Mouse (Mus musculus) heart, adult 9 months (tissue): ENCODE results near the gene Fzd5.

Experiments used
- DNase-seq, 2 experiments: peaks; one replicate each; pipeline ENCODE4 v3.0.0; 2022; ENCODE audit warnings: low spot score in 2 of 2

The Fzd5 gene

GRCm38 (mm10) chr1:64737502-64738179 is at the start of gene Fzd5:
Fzd5 (minus strand) TSS chr1:64737751.
- peak; percentile 92 to 93 for DNase-seq

DNA sequence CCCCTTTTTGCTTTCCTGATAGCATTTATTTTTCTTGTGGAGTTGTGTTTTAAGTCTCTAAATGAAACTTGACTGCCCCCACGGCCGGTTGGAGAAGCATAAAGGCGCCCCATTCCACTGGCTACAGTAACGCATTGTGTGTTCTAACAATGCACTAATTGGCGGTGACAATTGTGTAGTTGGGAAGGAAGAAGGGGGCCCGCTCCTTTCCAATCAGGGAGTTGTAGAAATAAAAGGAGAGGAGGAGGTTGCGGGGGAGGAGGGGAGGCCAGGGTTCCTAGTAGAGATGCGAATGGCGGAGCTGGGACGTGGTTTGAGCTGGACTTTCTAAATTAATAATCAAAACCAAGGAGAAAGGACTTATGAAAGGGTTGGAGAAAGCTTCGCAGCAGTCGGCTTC is 42.3 kb upstream of the Fzd5 start:
- DNase-seq = no peak

- DNase-seq = no peak
These were observed 41.9 kb upstream of the Fzd5 start for GRCm38 (mm10) chr1:64779415-64779814.

- DNase-seq = no peak
These were observed 35.8 kb upstream of the Fzd5 start for GRCm38 (mm10) chr1:64773305-64773704.

DNA sequence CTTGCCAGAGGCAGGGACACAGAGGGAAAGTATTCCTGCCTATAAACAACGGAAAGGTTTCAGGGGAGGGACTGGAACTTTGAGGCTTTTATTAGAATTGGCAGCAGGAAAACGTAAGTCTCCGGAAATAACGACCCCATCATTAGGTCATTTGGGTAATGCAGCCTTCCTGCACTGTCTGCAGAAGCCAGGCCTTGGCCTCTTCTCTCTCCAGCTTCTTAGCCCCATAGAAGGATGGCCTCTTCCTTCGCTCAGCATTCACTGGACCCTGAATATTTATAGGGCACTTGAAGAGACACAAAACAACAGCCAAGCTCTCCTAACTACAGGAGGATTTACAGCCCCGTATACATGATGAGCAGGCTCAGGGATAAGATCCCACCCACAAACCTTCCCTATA is 32.6 kb upstream of the Fzd5 start:
- DNase-seq = no peak

GRCm38 (mm10) chr1:64761646-64762045 is 24.1 kb upstream of the Fzd5 start:
- DNase-seq = no peak

DNA sequence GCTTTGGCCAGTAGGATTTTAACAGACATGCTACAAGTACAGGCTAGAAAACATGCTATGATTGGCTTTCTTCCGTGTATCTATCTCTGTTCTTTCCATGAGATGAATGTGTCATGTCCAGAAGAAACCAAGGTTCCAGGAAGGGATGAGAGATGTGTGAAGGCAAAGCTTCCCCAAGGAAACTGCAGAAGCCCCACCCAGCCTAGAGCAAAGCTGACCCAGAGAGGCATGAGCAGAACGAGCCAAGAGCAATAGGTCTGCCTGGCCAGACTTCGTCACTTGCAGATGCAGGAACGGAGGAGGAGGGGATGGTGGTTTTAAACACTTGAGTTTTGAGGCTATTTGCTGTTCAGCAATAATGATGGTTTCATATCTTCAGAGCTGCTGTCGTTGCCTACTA is 20.2 kb upstream of the Fzd5 start:
- DNase-seq = peak; percentile 32 to 54

DNA sequence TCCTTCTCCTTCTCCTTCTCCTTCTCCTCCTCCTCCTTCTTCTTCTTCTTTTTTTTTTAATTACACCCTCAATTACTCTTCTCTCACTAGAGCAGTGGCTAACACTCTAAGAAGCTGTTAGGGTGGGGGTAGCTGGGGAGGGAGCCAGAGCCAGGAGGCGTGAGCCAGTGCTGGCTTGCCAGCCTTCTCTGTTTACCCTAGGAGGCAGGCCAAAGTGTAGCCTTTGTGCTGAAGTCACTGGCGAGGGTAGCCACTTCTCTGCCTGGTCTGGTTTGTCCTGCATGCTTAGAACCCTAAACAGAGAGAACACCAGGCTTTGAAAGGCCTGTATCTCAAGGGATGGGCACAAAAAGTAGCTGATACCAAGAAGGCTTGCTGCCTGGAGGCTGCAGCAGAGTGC is 19.7 kb upstream of the Fzd5 start:
- DNase-seq = peak; percentile 22 to 29

DNA sequence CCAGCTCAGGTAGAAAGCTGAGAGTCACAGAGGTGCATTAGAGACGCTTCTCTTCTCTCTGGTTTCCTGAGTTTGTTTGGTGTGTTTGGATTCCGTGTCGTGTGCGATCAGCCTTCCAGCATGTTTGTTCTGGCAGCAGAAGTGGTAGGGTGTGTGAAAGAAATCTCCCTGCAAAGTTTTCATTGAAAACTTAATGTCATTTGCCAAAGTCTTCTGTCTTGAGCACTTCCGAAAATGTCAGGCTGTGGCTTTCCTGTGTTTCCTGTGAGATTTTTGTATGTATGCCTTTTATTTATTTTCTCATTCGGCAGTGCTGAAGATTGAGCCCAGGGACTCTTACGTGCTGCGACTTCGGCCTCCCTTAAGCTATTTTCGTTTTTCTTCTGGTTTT is 19.1 kb upstream of the Fzd5 start:
- peak; percentile 10 to 16 for DNase-seq

DNA sequence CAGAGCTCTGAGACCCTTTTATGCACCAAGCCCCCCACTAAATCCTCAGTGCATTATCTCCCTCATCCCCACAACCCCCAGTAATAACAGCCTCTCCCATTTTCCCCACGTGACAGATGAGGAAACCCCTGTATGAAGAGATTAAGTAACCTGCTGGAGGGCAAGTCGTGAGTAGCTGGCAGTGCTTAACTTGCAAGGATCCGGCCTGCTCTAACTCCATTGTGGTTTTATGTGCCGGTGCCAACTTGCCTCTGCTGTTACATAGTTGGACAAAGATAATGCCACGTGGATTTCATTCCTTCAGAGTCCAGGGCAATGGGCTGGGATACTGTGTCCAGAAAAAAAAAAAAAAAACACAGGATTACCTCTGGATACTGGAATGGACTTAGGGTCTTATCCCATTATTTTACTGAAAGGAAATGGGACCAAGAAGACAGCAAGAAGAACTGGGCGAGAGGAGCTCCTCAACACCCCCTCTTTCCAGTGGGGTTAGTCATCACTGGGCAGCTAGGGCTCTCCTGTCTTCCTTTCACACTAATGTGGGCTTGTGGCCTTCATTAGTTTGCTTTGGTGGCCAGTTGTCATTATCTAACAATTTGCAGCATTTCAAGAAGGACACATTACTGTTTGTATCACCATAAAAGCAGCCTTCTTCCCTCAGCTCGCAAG is 18.6 kb upstream of the Fzd5 start:
- peak in 1 of 2 experiments; percentile 3 for DNase-seq

GRCm38 (mm10) chr1:64754658-64755057 is 17.1 kb upstream of the Fzd5 start:
- no peak for DNase-seq

- no peak for DNase-seq
These were observed 16.1 kb upstream of the Fzd5 start for GRCm38 (mm10) chr1:64753668-64754067.

DNA sequence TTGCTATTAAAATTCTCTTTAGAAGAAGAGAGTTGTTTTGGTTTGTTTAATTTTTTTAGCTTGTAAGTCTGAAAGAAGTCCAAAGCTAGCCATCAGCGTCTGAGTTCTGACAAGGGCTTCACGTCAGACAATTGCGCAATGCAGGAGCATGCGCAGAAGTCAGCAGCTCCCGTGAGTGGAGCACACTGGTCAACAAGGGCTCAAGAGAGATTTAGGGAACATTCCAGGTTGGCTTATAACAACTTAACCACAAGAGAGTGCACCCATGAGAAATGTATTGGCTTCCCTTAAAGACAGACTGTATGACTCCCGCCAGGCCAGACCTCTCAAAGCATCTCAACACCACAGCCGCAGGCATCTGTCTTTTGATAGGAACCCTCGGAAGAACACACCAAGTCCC is 15.6 kb upstream of the Fzd5 start:
- DNase-seq = peak; percentile 77 to 80

DNA sequence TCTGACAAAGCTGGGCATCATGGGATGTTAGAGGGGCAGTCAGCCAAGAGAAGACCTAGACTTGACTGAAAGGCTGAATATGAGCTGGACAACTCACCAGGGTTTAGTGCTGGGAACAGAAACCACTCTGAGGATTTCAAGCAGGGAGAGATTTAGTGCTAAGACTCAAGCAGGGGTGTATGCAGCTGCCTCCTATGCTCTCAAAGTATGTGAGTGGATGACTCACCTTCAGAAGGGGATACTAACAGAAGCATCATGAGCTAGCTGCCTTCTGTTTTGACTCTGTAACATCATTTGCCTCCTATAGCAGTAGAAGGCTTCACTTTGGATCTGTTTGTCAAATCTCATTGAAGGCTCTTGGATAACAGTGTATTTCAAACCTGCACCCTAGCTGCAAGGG is 7.1 kb upstream of the Fzd5 start:
- DNase-seq = no peak

- no peak for DNase-seq
These were observed 5.3 kb upstream of the Fzd5 start for GRCm38 (mm10) chr1:64742741-64743408.

GRCm38 (mm10) chr1:64738661-64739082 is 1.1 kb upstream of the Fzd5 start:
- DNase-seq = peak; percentile 28 to 37

GRCm38 (mm10) chr1:64738180-64738555 is 617 bp upstream of the Fzd5 start:
- no peak for DNase-seq

GRCm38 (mm10) chr1:64736681-64737501 is 660 bp downstream of the Fzd5 start:
- DNase-seq = peak; percentile 25 to 33

DNA sequence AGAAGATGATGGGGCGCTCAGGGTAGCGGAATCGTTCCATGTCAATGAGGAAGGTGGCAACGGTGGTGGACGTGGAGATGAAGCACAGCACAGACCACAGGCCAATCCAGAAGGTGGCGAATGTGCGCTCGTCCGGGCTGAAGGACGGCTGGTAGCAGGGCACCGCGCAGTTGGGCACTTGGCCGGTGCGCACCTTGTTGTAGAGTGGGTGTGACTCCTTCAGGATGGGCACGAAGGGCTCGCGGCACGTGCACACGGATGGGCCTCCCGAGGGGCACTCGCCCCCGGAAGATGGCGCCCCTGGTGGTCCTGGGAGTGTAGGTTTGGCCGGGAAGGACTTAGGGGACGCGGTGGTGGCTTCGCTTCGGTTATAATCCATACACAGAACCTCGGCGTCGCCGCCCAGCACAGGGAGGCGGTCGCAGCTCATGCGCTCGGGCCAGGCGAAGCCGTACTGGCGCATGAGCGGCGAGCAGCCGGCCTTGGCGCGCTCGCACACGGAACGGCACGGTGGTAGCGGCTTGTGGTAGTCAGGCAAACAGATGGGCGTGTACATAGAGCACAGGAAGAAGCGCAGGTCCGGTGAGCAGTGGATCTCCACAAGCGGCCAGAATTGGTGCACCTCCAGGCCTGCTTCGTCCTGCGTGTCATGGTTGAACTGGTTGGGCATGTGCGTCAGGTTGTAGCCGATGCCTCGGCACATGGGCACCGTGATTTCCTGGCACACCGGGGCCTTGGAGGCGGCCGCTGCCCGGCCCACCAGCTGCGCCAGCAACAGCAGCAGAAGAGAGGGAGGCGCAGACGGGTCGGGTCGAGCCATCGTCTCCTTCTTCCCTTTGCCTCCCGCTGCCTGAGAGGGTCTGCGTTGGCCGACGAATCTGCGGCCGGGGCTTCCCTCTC is 1.5 kb downstream of the Fzd5 start:
- peak; percentile 22 for DNase-seq

GRCm38 (mm10) chr1:64734771-64735750 is 2.5 kb downstream of the Fzd5 start:
- DNase-seq = peak; percentile 12 to 27
